Mouse (Mus musculus): ENCODE measurements at regions not wholly inside any gene's neighbourhood (a gene's known extent, or its start where the extent isn't known, plus 50 kb on each side); places are given as distances from the start of the nearest gene placed in this dataset.

GRCm38 (mm10) chr2:117984569-117984968 lies 127.1 kb upstream of the Thbs1 start:
- no peak for ATAC-seq (ENCODE audit: insufficient read depth, low FRiP score)
- Histone ChIP-seq H3K9me3 (replicated peaks; ENCODE audit: control insufficient read depth, low read length) (no peaks in the 10 kb centered on the region), H3K27ac (ENCODE audit: low read length) (no peak overlapping the region), H3K27me3 (ENCODE audit: control insufficient read depth, insufficient read depth, low read length) (no peaks in the 10 kb centered on the region), H3K4me3 (replicated peaks; ENCODE audit: low read length) (no peak overlapping the region), H3K4me1 (ENCODE audit: control insufficient read depth, insufficient read depth, low read length) (peaks cover 12% of the 10 kb centered on the region; the same call in 1 of the 2 replicates), H3K36me3 (ENCODE audit: control insufficient read depth, insufficient read depth, low read length) (no peaks in the 10 kb centered on the region), H3K9ac (ENCODE audit: low read length) (no peak overlapping the region), H3K4me2 (ENCODE audit: low read depth, low read length) (no peak overlapping the region)
- WGBS: 95% methylated on average over 5 of the region's 5 CpGs

- H3K4me3 ChIP-seq (replicated peaks; ENCODE audit: low read length): no peak overlapping the region
- H3K36me3 ChIP-seq (ENCODE audit: control insufficient read depth, insufficient read depth, low read length): no peaks in the 10 kb centered on the region
- H3K9ac ChIP-seq (ENCODE audit: low read length): no peak overlapping the region
- H3K9me3 ChIP-seq (replicated peaks; ENCODE audit: control insufficient read depth, low read length): no peaks in the 10 kb centered on the region
- H3K27me3 ChIP-seq (ENCODE audit: control insufficient read depth, insufficient read depth, low read length): no peaks in the 10 kb centered on the region
- no peak for ATAC-seq (ENCODE audit: insufficient read depth, low FRiP score)
- WGBS: 64% methylated on average over 10 of the region's 10 CpGs
- H3K4me1 ChIP-seq (ENCODE audit: control insufficient read depth, insufficient read depth, low read length): peaks cover 12% of the 10 kb centered on the region; the same call in 1 of the 2 replicates
- no peak overlapping the region for H3K4me2 ChIP-seq (ENCODE audit: low read depth, low read length)
- H3K27ac ChIP-seq (ENCODE audit: low read length): no peak overlapping the region; the same call in 1 of the 2 replicates
These were observed 124.1 kb upstream of the Thbs1 start for GRCm38 (mm10) chr2:117987426-117988215.

- Histone ChIP-seq H3K27ac (ENCODE audit: low read length) (peak overlapping the region; percentile 3; the same call in 1 of the 2 replicates), H3K4me3 (replicated peaks; ENCODE audit: low read length) (no peak overlapping the region), H3K36me3 (ENCODE audit: control insufficient read depth, insufficient read depth, low read length) (no peaks in the 10 kb centered on the region), H3K9me3 (replicated peaks; ENCODE audit: control insufficient read depth, low read length) (no peaks in the 10 kb centered on the region), H3K9ac (ENCODE audit: low read length) (no peak overlapping the region), H3K4me2 (ENCODE audit: low read depth, low read length) (peak overlapping the region; percentile 24; the same call in 1 of the 2 replicates), H3K27me3 (ENCODE audit: control insufficient read depth, insufficient read depth, low read length) (no peaks in the 10 kb centered on the region), H3K4me1 (ENCODE audit: control insufficient read depth, insufficient read depth, low read length) (peaks cover 12% of the 10 kb centered on the region; the same call in 1 of the 2 replicates)
- ATAC-seq (ENCODE audit: insufficient read depth, low FRiP score): no peak
- WGBS: 24% methylated on average over 11 of the region's 11 CpGs
These were observed 123.1 kb upstream of the Thbs1 start for GRCm38 (mm10) chr2:117988396-117989173.

- Histone ChIP-seq H3K27me3 (ENCODE audit: control insufficient read depth, insufficient read depth, low read length) (no peaks in the 10 kb centered on the region), H3K9ac (ENCODE audit: low read length) (no peak overlapping the region), H3K27ac (ENCODE audit: low read length) (peak overlapping the region; percentile 30; the same call in 1 of the 2 replicates), H3K4me3 (replicated peaks; ENCODE audit: low read length) (no peak overlapping the region), H3K9me3 (replicated peaks; ENCODE audit: control insufficient read depth, low read length) (no peaks in the 10 kb centered on the region), H3K4me2 (ENCODE audit: low read depth, low read length) (no peak overlapping the region), H3K36me3 (ENCODE audit: control insufficient read depth, insufficient read depth, low read length) (no peaks in the 10 kb centered on the region), H3K4me1 (ENCODE audit: control insufficient read depth, insufficient read depth, low read length) (peaks cover 12% of the 10 kb centered on the region; the same call in 1 of the 2 replicates)
- no peak for ATAC-seq (ENCODE audit: insufficient read depth, low FRiP score)
- 62% methylated on average over 8 of the region's 8 CpGs for WGBS
These were observed 122.5 kb upstream of the Thbs1 start for GRCm38 (mm10) chr2:117989215-117989614.

GRCm38 (mm10) chr2:117996130-117997083 lies 115.3 kb upstream of the Thbs1 start:
- Histone ChIP-seq H3K9ac (ENCODE audit: low read length) (no peak overlapping the region), H3K4me1 (ENCODE audit: control insufficient read depth, insufficient read depth, low read length) (no peaks in the 10 kb centered on the region), H3K27me3 (ENCODE audit: control insufficient read depth, insufficient read depth, low read length) (no peaks in the 10 kb centered on the region), H3K27ac (ENCODE audit: low read length) (0 out of 2 replicates have a peak overlapping the region, but pooled peaks have one; percentile 8), H3K4me2 (ENCODE audit: low read depth, low read length) (no peak overlapping the region), H3K4me3 (replicated peaks; ENCODE audit: low read length) (no peak overlapping the region), H3K36me3 (ENCODE audit: control insufficient read depth, insufficient read depth, low read length) (no peaks in the 10 kb centered on the region), H3K9me3 (replicated peaks; ENCODE audit: control insufficient read depth, low read length) (no peaks in the 10 kb centered on the region)
- ATAC-seq (ENCODE audit: insufficient read depth, low FRiP score): no peak
- 74% methylated on average over 14 of the region's 14 CpGs for WGBS

- no peak for ATAC-seq (ENCODE audit: insufficient read depth, low FRiP score)
- WGBS: 27% methylated on average over 6 of the region's 6 CpGs
- H3K4me1 ChIP-seq (ENCODE audit: control insufficient read depth, insufficient read depth, low read length): no peaks in the 10 kb centered on the region
- H3K4me2 ChIP-seq (ENCODE audit: low read depth, low read length): no peak overlapping the region
- no peak overlapping the region for H3K27ac ChIP-seq (ENCODE audit: low read length)
- H3K9me3 ChIP-seq (replicated peaks; ENCODE audit: control insufficient read depth, low read length): no peaks in the 10 kb centered on the region
- no peak overlapping the region for H3K4me3 ChIP-seq (replicated peaks; ENCODE audit: low read length)
- no peaks in the 10 kb centered on the region for H3K36me3 ChIP-seq (ENCODE audit: control insufficient read depth, insufficient read depth, low read length)
- no peaks in the 10 kb centered on the region for H3K27me3 ChIP-seq (ENCODE audit: control insufficient read depth, insufficient read depth, low read length)
- no peak overlapping the region for H3K9ac ChIP-seq (ENCODE audit: low read length)
These were observed 112.0 kb upstream of the Thbs1 start for GRCm38 (mm10) chr2:117999641-118000040.

- H3K9me3 ChIP-seq (replicated peaks; ENCODE audit: control insufficient read depth, low read length): no peaks in the 10 kb centered on the region
- no peak overlapping the region for H3K9ac ChIP-seq (ENCODE audit: low read length)
- H3K27ac ChIP-seq (ENCODE audit: low read length): no peak overlapping the region
- H3K4me1 ChIP-seq (ENCODE audit: control insufficient read depth, insufficient read depth, low read length): peaks cover 10% of the 10 kb centered on the region; the same call in 1 of the 2 replicates
- ATAC-seq (ENCODE audit: insufficient read depth, low FRiP score): no peak
- WGBS: 92% methylated on average over 5 of the region's 5 CpGs
- no peaks in the 10 kb centered on the region for H3K27me3 ChIP-seq (ENCODE audit: control insufficient read depth, insufficient read depth, low read length)
- H3K4me3 ChIP-seq (replicated peaks; ENCODE audit: low read length): no peak overlapping the region
- H3K36me3 ChIP-seq (ENCODE audit: control insufficient read depth, insufficient read depth, low read length): no peaks in the 10 kb centered on the region
- no peak overlapping the region for H3K4me2 ChIP-seq (ENCODE audit: low read depth, low read length)
These were observed 107.5 kb upstream of the Thbs1 start for GRCm38 (mm10) chr2:118004191-118004590.

- Histone ChIP-seq H3K4me2 (ENCODE audit: low read depth, low read length) (peak overlapping the region; percentile 38), H3K36me3 (ENCODE audit: control insufficient read depth, insufficient read depth, low read length) (no peaks in the 10 kb centered on the region), H3K27me3 (ENCODE audit: control insufficient read depth, insufficient read depth, low read length) (no peaks in the 10 kb centered on the region), H3K4me3 (replicated peaks; ENCODE audit: low read length) (no peak overlapping the region), H3K9me3 (replicated peaks; ENCODE audit: control insufficient read depth, low read length) (no peaks in the 10 kb centered on the region), H3K9ac (ENCODE audit: low read length) (peak overlapping the region; percentile 33; the same call in 1 of the 2 replicates), H3K4me1 (ENCODE audit: control insufficient read depth, insufficient read depth, low read length) (peaks cover 10% of the 10 kb centered on the region; the same call in 1 of the 2 replicates), H3K27ac (ENCODE audit: low read length) (peak overlapping the region; percentile 70)
- ATAC-seq (ENCODE audit: insufficient read depth, low FRiP score): peak; percentile 92
- 14% methylated on average over 10 of the region's 10 CpGs for WGBS
These were observed 103.9 kb upstream of the Thbs1 start for GRCm38 (mm10) chr2:118007539-118008427.
